Mouse (Mus musculus): ENCODE results near the gene Dydc1.

The Dydc1 gene

DNA sequence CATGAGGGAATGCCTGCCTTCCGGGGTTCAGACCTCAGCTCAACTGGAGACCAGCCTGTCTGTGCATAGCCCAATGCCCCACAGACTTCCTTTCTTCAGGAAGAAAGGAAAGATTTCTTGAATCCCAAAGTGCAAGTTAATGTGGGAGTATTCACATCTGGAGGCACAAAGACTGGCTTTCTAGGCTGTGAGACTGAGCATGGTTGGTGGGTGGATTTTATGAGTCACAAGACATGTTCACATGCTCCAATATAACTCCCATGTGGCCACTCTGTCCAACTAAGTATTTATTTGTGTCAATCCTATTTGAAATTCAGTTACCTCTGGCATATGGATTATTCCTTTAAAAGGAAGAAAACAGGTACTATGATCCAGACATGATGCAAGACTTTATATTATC lies 26.0 kb downstream of the Dydc1 start:
- DNase-seq (ENCODE audit: low read depth): peak; percentile 23

DNA sequence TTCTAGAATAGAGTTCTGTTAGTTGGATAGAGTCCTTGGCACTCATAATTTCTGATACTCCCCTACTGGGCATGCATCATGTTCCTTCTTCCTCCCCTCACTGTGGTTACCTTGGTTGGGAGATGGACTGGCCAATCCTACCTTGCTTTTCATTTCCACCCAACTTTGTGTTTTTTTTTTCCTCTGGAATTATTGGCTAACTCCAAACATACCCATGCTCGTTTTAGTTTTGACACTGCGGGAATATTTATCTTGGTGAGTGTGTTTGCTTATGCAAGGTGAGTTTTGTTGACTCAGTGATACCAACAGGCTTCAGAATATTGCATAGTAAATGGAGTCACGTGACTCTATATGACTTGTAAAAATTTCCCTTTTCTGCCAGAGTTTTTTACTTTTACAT lies 28.0 kb downstream of the Dydc1 start:
- DNase-seq (ENCODE audit: low read depth): no peak

DNA sequence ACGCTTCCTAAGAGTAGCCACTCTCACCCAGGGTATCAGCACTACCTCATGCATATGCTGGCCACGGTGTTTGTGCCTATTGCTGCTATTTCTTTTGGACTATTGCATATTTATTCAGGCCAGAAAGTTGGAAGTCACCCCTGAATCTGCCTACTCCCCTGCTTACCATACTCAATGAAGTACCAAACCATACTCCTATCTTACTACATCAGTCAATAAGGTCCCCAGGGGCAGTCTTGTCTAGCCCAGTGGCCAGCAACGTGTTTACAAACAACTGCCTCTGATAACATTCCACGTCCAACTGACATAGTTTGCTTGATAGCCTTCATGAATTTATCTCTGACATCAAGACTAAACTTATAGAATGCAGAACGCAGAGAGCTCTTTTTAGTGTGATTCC lies 28.5 kb downstream of the Dydc1 start:
- no peak for DNase-seq (ENCODE audit: low read depth)

DNA sequence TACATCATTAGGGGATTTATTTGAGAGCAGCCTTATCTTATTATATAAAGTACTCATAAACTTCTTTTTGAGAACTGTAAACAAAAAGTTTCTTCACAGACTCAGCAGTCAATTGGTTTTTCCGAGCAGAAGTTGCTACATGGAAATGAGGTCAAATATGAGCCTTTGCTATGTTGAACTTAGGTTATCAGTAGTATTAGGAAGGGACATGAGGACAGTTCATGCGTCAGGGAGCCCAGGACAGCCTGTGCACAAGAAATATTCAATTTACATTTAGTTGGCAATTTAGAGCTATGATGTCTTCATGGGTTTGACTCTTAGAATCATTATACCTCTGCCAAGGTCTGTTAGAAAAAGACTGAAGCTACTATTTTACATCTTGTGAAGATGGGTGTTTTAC lies 29.6 kb downstream of the Dydc1 start:
- no peak for DNase-seq (ENCODE audit: low read depth)

GRCm38 (mm10) chr14:41104853-41105444 lies 32.2 kb downstream of the Dydc1 start, which contains the start of gene Mat1a:
Mat1a (plus strand) TSS chr14:41105035.
- DNase-seq (ENCODE audit: low read depth): peak; percentile 4

DNA sequence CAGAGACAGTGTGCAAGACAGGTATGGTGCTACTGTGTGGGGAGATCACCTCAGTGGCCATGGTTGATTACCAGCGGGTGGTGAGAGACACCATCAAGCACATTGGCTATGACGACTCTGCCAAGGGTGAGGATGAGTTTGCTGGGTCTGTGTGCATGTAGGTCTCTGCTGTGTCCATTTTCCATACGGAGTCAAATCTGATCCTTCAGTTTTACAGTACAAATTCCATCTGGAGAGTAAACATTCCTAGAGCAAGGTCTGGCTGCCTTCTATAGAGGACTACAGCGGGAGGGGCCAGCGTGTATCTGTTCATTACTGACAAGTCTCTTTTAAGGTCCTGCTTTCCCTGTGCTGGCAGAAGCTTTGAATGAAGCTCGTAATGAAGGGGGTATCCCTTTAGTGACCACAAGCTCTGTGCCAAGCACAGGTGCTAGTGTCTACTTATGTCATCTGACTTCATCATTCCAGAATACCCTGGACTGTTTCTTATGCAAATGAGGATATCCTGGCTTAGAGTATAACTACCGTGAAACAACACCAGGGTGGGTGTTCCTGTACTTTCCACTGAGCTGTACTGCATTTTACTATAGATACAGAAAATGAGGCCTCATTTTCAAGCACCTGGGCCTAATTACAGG lies 38.4 kb downstream of the Dydc1 start:
- DNase-seq (ENCODE audit: low read depth): no peak

DNA sequence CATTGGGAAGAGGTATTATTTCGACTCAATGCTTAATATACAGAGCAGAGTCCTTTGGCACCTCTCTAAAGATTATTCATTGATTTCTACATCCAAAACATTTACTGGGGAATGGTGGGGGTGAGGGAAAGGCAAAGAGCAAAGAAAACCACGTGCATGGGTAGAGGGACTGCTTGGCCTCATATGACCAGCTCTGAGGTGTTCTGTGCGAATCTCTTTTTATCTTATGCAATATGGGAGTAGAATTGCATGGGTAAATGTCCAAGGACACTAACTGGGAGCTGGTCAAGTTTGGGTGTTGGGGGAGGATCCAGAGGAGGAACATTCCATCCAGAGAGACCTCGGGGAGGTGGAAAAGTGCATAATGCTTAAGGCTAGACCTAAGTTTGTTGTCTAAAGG lies 40.2 kb downstream of the Dydc1 start:
- no peak for DNase-seq (ENCODE audit: low read depth)

GRCm38 (mm10) chr14:41116271-41116670 lies 43.6 kb downstream of the Dydc1 start:
- DNase-seq (ENCODE audit: low read depth): no peak

GRCm38 (mm10) chr14:41124683-41125082 lies 52.0 kb downstream of the Dydc1 start:
- DNase-seq (ENCODE audit: low read depth): no peak

GRCm38 (mm10) chr14:41127997-41128396 lies 55.3 kb downstream of the Dydc1 start:
- peak; percentile 57 for DNase-seq (ENCODE audit: low read depth)

DNA sequence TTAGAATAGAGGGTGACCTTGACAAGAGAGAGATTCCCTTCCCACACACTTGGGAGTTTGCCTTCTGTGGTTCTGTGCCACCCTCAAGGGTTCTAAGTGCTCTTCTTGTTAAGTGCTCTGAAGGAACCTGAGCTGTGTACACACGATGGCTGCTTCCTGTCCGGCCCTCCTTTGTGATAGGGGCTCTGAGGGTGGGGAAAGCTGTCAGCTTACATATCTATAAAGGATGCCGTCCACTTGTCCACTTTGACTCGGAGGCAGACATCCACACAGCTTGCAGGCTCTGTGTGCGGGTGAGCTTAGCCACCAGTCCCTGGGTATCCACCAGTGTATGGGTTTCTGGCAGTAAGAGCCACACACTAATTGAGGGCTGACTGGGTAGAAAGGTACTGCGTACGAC lies 58.8 kb downstream of the Dydc1 start, which contains the start of gene Sftpa1:
TSS of gene Sftpa1 (plus strand) at position 243 of the 400 bp plus-strand sequence.
- no peak for DNase-seq (ENCODE audit: low read depth)

DNA sequence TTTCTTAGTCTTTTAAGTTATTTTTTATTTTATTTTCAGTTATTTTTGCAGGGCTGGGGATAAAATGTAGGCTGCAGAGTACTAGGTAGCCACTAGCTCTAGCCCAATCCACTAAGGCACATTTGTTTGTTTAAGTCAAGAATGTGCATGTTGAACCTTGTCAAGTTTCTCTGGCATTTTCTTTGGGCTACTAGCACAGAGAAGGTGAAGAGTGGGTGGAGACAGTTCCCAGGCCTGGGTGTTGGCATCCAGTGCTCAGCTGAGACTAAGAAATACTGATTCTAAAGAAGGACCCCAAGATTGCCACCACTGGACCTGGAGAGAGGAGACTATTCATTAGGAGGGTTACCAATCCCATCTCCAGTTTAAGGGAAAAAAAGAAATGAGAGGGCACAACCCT lies 64.3 kb downstream of the Dydc1 start:
- no peak for DNase-seq (ENCODE audit: low read depth)

- no peak for DNase-seq (ENCODE audit: low read depth)
These were observed 68.0 kb downstream of the Dydc1 start for GRCm38 (mm10) chr14:41140686-41141085.
